17 mouse cellular contexts compared by ENCODE assay signal in the genomic region with DNA sequence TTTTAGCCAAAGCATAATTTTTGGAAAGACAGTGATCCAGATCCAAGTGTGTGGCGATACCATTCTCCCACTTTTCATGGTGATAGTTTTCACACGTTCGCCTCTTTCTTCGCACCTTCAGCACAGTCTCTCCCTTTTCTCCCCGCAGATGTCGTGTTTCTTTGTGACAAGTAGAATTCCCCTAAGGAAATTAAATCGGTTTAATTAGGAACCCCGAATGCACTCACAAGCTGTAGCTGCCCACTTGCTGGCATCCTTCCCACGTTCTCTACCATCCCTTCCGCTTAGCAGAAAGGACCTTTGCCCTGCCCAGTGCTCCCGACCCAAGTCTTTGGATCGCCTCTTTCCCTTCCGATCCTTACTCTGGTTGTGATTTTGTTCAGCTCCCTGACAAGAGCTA. TPM values are rescaled to one million over a fixed set of nuclear protein-coding genes. Genes with fewer than 3 reads are reported as not detected.
DNase-seq lines count a peak whose midpoint lies in the region; ATAC-seq and TF ChIP-seq lines count a peak whose summit lies in the region.
"Had no signal": no experiment of that assay in that cellular context is flagged by ENCODE, and none has a peak within 500 bp of the region (broad histone marks: within the 10 kb centered on the region; RNA-seq: fewer than 3 reads in every experiment).

No protein-coding gene starts in this region.

- no peak overlapping the region for H3K9ac ChIP-seq in intestine, postnatal 0 days (ENCODE audit: low read depth, low read length)
- H3K9ac ChIP-seq in intestine, embryonic 15.5 days = no peak overlapping the region
- H3K9ac ChIP-seq: heart, embryonic 15.5 days; hindbrain, embryonic 12.5 days; limb, embryonic 13.5 days; liver, postnatal 0 days; midbrain, embryonic 12.5 days had no signal

- no peaks in the 10 kb centered on the region for H3K4me1 ChIP-seq in intestine, postnatal 0 days (replicated peaks; ENCODE audit: control insufficient read depth, insufficient read depth, low read length)
- no peaks in the 10 kb centered on the region for H3K4me1 ChIP-seq in intestine, embryonic 15.5 days (replicated peaks)
- H3K4me1 ChIP-seq: heart, embryonic 15.5 days; hindbrain, embryonic 12.5 days; midbrain, embryonic 12.5 days had no signal

- H3K4me3 ChIP-seq in intestine, postnatal 0 days (ENCODE audit: low read depth, low read length) = no peak overlapping the region
- no peak overlapping the region for H3K4me3 ChIP-seq in intestine, embryonic 15.5 days (replicated peaks)
- H3K4me3 ChIP-seq: heart, embryonic 15.5 days; hindbrain, embryonic 12.5 days; limb, embryonic 13.5 days; midbrain, embryonic 12.5 days had no signal

- 82% methylated on average over 13 of the region's 13 CpGs for WGBS in intestine, postnatal 0 days
- WGBS in intestine, embryonic 15.5 days = 81% methylated on average over 13 of the region's 13 CpGs

- no peak for ATAC-seq in intestine, postnatal 0 days
- ATAC-seq in intestine, embryonic 15.5 days = no peak
- ATAC-seq: liver, postnatal 0 days had no signal

- no peak overlapping the region for H3K27ac ChIP-seq in intestine, postnatal 0 days (ENCODE audit: low read depth, low read length)
- no peak overlapping the region for H3K27ac ChIP-seq in intestine, embryonic 15.5 days
- H3K27ac ChIP-seq: heart, embryonic 15.5 days; hindbrain, embryonic 12.5 days; limb, embryonic 13.5 days; midbrain, embryonic 12.5 days had no signal

- no peaks in the 10 kb centered on the region for H3K36me3 ChIP-seq in intestine, postnatal 0 days (ENCODE audit: control insufficient read depth, insufficient read depth)
- no peaks in the 10 kb centered on the region for H3K36me3 ChIP-seq in intestine, embryonic 15.5 days
- H3K36me3 ChIP-seq: heart, embryonic 15.5 days; hindbrain, embryonic 12.5 days; limb, embryonic 13.5 days; midbrain, embryonic 12.5 days had no signal

- no peak for TF ChIP-seq CTCF in intestine, postnatal 0 days (IDR thresholded peaks at IDR 0.05; ENCODE audit: low read depth)

- 0 out of 2 replicates have a peak overlapping the region, but pooled peaks have one; percentile 9 for H3K4me2 ChIP-seq in intestine, postnatal 0 days (replicated peaks; ENCODE audit: low read depth)
- H3K4me2 ChIP-seq in intestine, embryonic 15.5 days (replicated peaks) = no peak overlapping the region
- H3K4me2 ChIP-seq: heart, embryonic 15.5 days; hindbrain, embryonic 12.5 days; limb, embryonic 13.5 days; midbrain, embryonic 12.5 days had no signal

- no peaks in the 10 kb centered on the region for H3K27me3 ChIP-seq in intestine, postnatal 0 days (replicated peaks; ENCODE audit: control insufficient read depth, insufficient read depth, low read length)
- H3K27me3 ChIP-seq in intestine, embryonic 15.5 days (replicated peaks) = no peaks in the 10 kb centered on the region
- H3K27me3 ChIP-seq: heart, embryonic 15.5 days; hindbrain, embryonic 12.5 days; limb, embryonic 13.5 days; midbrain, embryonic 12.5 days had no signal

- peak; percentile 71 to 85 for DNase-seq in frontal cortex, postnatal 36 days (ENCODE audit: low spot score in 2 of 2)
- DNase-seq in left cerebral cortex, adult 18-20 months (ENCODE audit: low spot score in 2 of 2) = peak; percentile 60 to 77
- peak; percentile 31 for DNase-seq in right cerebral cortex, postnatal 25 days
- no peak for DNase-seq in layer of hippocampus, adult 9-10 months (ENCODE audit: low spot score)
- no peak for DNase-seq in urinary bladder, adult 2 months (ENCODE audit: low spot score)
- no peak for DNase-seq in layer of hippocampus, adult 18-20 months (ENCODE audit: low spot score in 2 of 2)
- DNase-seq: adrenal gland, adult 2 months; cerebellum, adult 9-11 months; liver, postnatal 0 days; lung, postnatal 4 days; spleen, adult 18-20 months had no signal

- H3K9me3 ChIP-seq in intestine, postnatal 0 days (ENCODE audit: control insufficient read depth) = no peaks in the 10 kb centered on the region
- no peaks in the 10 kb centered on the region for H3K9me3 ChIP-seq in intestine, embryonic 15.5 days
- H3K9me3 ChIP-seq: heart, embryonic 15.5 days; hindbrain, embryonic 12.5 days; limb, embryonic 13.5 days; midbrain, embryonic 12.5 days had no signal

RNA-seq across cellular contexts. Expression of gene Smap1, which starts 31.8 kb away (rescaled TPM):
- polyA plus RNA-seq in intestine, postnatal 0 days (2015; fragmentation: Nextera tagmentation; extraction: Ambion mirVana) = 54.7 and 62.6 TPM in 2 replicates
- 41.8 and 43.1 TPM in 2 replicates for polyA plus RNA-seq in intestine, embryonic 15.5 days (2015; fragmentation: Nextera tagmentation; extraction: Ambion mirVana)
- 100 to 1,000 TPM; 140 to 143 TPM for total RNA-seq in left cerebral cortex, adult 18-20 months (2021)
- 57.6 and 61.1 TPM in 2 replicates for polyA plus RNA-seq in urinary bladder, adult 2 months (2012; rRNA removed)
- total RNA-seq in layer of hippocampus, adult 18-20 months (2021) = 100 to 1,000 TPM; 129 to 140 TPM

RNA-seq across cellular contexts. Expression of gene Sdhaf4, which starts 51.5 kb away (rescaled TPM):
- 72.6 and 76.2 TPM in 2 replicates for polyA plus RNA-seq in intestine, postnatal 0 days (2015; fragmentation: Nextera tagmentation; extraction: Ambion mirVana)
- polyA plus RNA-seq in intestine, embryonic 15.5 days (2015; fragmentation: Nextera tagmentation; extraction: Ambion mirVana) = 62.1 and 75.7 TPM in 2 replicates
- 10 to 100 TPM; 50.2 to 56.9 TPM for total RNA-seq in left cerebral cortex, adult 18-20 months (2021)
- 46.5 and 48.1 TPM in 2 replicates for polyA plus RNA-seq in urinary bladder, adult 2 months (2012; rRNA removed)
- total RNA-seq in layer of hippocampus, adult 18-20 months (2021) = 10 to 100 TPM; 50.7 to 54.3 TPM

Comparison
In these comparisons a context has a peak if more than half of its experiments do, and no peak if none do; other contexts are left out.
1. DNase-seq: peak in frontal cortex, postnatal 36 days (2 of 2), left cerebral cortex, adult 18-20 months (2 of 2) and right cerebral cortex, postnatal 25 days (single experiment); none in layer of hippocampus, adult 9-10 months (single experiment), urinary bladder, adult 2 months (single experiment) and layer of hippocampus, adult 18-20 months (0 of 2).